Mouse (Mus musculus): Measurements from ENCODE around the gene Miga2. TPM values are rescaled to one million over a fixed set of nuclear protein-coding genes. Genes with fewer than 3 reads are reported as not detected.
"Not testable (repeated sequence)": the region's sequence is repeated elsewhere in the genome, so short reads cannot be mapped to it uniquely, and the experiment has no call there.

The Miga2 gene
- total RNA-seq, 2 experiments from 2014 or later = 62.9 to 69.4 TPM

DNA sequence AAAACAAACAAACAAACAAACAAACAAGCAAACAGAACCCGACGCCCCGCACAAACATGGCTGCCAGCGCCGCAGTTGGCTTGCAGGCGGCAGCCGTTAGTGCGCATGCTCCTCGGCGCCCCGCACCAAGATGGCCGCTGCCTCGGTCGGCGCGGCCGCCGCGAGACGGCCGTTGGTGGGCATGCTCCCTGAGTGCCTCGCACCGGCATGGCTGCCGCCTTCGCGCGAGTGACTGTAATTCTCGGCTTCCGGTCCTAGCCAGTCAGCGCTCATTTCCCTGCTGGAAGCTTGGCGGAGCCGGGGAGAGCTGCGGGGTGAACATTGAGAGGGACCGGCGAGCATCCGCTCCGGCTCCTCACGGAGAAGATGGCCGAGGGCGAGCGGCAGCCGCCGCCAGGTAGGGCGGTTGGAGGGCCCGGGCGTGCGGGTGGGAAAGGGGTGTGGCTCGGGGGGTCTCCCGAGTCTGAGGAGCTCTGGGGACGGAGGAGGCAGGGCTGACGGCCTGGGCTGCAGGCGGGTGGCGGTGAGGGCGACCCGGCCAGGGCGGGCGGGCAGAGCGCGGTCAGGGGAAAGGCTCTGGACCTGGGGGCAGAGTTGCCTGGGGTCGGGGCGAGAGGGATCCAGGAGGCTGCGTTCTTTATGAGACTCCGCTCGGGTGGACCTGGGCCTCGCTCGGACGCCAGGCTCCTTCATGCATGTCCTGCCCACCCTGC, 52.1 kb downstream of the Miga2 start, which contains the start of gene Ptpa:
Ptpa (plus strand) TSS at position 104 of the 713 bp plus-strand sequence.
- peak; percentile 92 to 95 for DNase-seq
- intact Hi-C loops (cut with DNase I) = loop anchor here (2.0 kb wide), 1 partner anchor 49 kb away; no protein-coding TSS in a partner anchor

DNA sequence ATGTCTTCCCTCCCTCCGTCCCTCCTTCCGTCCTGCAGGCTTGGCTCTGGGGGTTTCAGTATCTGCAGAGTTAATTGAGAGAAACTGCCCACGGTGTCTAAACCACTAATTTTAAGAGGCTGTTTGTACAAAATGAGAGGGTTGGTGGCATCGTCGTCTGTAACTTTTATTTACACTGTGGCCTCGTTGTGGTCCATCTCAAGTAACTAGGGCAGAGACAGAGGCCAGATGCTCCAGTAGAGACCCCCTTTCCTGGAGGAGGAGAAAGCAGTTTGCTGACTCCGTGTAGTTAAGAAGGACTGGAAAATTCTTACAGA, 52.6 kb downstream of the Miga2 start:
- intact Hi-C loops (cut with DNase I) = no loop called here
- no peak for DNase-seq

DNA sequence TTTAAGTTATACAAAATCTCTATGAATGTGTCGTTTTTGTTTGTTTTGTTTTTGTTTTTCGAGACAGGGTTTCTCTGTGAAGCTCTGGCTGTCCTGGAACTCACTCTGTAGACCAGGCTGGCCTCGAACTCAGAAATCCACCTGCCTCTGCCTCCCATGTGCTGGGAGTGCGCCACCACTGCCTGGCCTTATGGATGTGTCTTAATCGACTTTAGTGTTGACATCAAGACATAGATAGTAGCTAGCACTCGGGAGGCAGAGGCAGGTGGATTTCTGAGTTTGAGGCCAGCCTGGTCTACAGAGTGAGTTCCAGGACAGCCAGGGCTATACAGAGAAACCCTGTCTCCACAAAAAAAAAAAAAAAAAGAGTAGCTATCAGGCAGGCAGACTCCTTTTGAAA, 53.1 kb downstream of the Miga2 start:
- intact Hi-C loops (cut with DNase I); DNase-seq: not testable (repeated sequence)

- intact Hi-C loops (cut with DNase I) = no loop called here
- no peak for DNase-seq
Observed at GRCm38 (mm10) chr2:30417595-30418165, 53.6 kb downstream of the Miga2 start.

DNA sequence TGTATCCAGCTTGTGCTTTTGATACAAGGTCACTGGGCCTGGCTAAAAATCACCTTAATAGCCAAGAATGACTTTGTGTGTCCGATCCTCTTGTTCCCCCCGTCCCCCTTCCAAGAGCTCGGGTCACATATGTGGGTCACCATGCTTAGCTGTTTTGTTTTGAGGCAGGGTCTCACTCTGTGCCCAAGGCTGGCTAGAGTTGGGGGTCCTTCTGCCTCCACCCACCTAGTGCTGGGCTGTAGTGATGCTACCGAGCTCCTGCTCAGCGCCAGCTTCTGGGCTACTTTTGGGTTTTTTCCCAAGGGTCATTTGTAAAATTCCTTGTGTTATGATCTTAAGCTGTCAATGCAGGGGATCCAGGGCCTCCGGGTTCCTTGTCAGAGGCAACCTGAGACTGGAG, 54.2 kb downstream of the Miga2 start:
- DNase-seq = no peak
- intact Hi-C loops (cut with DNase I) = no loop called here

DNA sequence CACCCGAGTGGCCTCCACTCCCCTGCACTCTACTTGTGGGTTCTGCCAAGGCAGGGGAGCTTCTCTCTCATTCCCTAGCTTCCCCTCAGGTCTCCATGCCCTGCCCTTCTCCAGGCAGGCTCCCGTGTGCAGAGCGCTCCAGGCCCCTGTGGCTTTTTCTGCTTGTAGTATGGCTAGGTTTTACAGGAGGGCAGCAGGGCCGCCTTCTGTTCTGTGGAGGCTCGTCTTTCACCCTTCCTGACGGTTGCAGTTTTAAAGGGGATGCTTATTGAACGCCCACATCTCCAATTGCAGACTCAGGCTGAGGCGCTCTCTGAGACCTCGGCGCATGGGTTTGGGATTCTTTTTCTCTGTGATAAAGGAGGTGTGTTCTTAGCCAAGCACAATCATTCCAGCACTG, 55.1 kb downstream of the Miga2 start:
- no peak for DNase-seq
- intact Hi-C loops (cut with DNase I) = no loop called here

- DNase-seq = no peak
Observed at GRCm38 (mm10) chr2:30421432-30421831, 57.4 kb downstream of the Miga2 start.

DNA sequence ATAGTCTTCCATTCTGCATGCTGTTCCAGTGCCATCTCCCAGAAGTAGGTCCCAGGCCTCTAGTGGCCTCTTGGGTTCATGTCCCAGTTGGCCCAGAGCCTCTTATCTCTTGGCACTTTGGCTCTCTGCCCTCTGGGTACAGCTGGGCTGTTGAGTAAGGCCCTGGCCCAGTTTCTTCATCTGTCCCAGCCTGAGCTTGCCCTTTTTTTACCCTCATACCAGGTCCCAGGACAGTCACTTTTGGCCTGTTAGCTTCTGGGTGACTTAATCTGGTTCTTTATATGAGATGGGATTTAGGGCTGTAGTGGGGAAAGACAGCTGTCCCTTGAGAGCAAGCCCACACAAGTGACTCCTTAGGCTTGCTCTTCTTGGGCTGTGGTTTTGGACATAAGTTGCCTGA, 65.1 kb downstream of the Miga2 start:
- peak; percentile 53 to 62 for DNase-seq
- intact Hi-C loops (cut with DNase I) = no loop called here

More at GRCm38 (mm10) chr2:30421432-30421831, 57.4 kb downstream of the Miga2 start:
- intact Hi-C loops (cut with DNase I) = no loop called here

Small RNA genes lying within 50 kb of the gene (microRNA-seq; reads per million reads assigned to microRNA genes)
- 0 reads per million in 2 experiments for gene Gm47292 (ENCODE audit: borderline number of aligned reads in 2 of 2)

Other genes with a start within 250 kb of the Miga2 start
- gene Zer1, start 239.6 kb upstream of the Miga2 start, total RNA-seq (2021) = 10 to 100 TPM; 24.3 to 27.3 TPM
- 10 to 100 TPM; 17.5 to 18.0 TPM for gene Tbc1d13, start 230.5 kb upstream of the Miga2 start, total RNA-seq (2021)
- 10 to 100 TPM; 91.8 to 92.4 TPM for gene Endog, start 192.7 kb upstream of the Miga2 start, total RNA-seq (2021)
- gene Spout1, start 185.8 kb upstream of the Miga2 start, total RNA-seq (2021) = 1 to 10 TPM; 5.8 to 6.0 TPM
- 10 to 100 TPM; 40.9 to 42.8 TPM for gene Kyat1, start 158.4 kb upstream of the Miga2 start, total RNA-seq (2021)
- 10 to 100 TPM; 56.7 to 67.8 TPM for gene Lrrc8a, start 126.5 kb upstream of the Miga2 start, total RNA-seq (2021)
- gene Gm28035, start 123.7 kb upstream of the Miga2 start, total RNA-seq (2021) = 1 to 10 TPM; 4.5 to 5.5 TPM
- 100 to 1,000 TPM in 1 of 2 experiments, 10 to 100 TPM in 1; 96.9 to 120 TPM for gene Phyhd1, start 98.0 kb upstream of the Miga2 start, total RNA-seq (2021)
- 1 to 10 TPM in 1 of 2 experiments, under 1 TPM in 1; 0.92 to 3.1 TPM for gene Gm28038, start 83.2 kb upstream of the Miga2 start, total RNA-seq (2021)
- 10 to 100 TPM; 22.4 to 24.7 TPM for gene Dolk, start 77.9 kb upstream of the Miga2 start, total RNA-seq (2021)
- 10 to 100 TPM; 17.0 to 20.5 TPM for gene Nup188, start 77.8 kb upstream of the Miga2 start, total RNA-seq (2021)
- gene Sh3glb2, start 4.9 kb upstream of the Miga2 start, total RNA-seq (2021) = 10 to 100 TPM; 41.9 to 43.1 TPM
- gene Dolpp1, start 28.0 kb downstream of the Miga2 start, total RNA-seq (2021) = 1 to 10 TPM; 7.6 to 8.8 TPM
- 100 to 1,000 TPM; 496 to 534 TPM for gene Crat, start 51.6 kb downstream of the Miga2 start, total RNA-seq (2021)
- gene Ptpa, start 51.8 kb downstream of the Miga2 start, total RNA-seq (2021) = 10 to 100 TPM; 82.9 to 85.1 TPM
- 1 to 10 TPM; 4.6 to 5.6 TPM for gene Ier5l, start 110.0 kb downstream of the Miga2 start, total RNA-seq (2021)
- gene Cstad, start 230.8 kb downstream of the Miga2 start, total RNA-seq (2021) = 1 to 10 TPM; 1.5 to 2.3 TPM